Mouse (Mus musculus): ENCODE data around the gene Il1r1. TPM values are rescaled to one million over a fixed set of nuclear protein-coding genes. Genes with fewer than 3 reads are reported as not detected.
"Not testable (repeated sequence)": the region's sequence is repeated elsewhere in the genome, so short reads cannot be mapped to it uniquely, and the experiment has no call there.

Il1r1 gene
- total RNA-seq, 2 experiments from 2014 or later = 7.5 to 7.9 TPM

DNA sequence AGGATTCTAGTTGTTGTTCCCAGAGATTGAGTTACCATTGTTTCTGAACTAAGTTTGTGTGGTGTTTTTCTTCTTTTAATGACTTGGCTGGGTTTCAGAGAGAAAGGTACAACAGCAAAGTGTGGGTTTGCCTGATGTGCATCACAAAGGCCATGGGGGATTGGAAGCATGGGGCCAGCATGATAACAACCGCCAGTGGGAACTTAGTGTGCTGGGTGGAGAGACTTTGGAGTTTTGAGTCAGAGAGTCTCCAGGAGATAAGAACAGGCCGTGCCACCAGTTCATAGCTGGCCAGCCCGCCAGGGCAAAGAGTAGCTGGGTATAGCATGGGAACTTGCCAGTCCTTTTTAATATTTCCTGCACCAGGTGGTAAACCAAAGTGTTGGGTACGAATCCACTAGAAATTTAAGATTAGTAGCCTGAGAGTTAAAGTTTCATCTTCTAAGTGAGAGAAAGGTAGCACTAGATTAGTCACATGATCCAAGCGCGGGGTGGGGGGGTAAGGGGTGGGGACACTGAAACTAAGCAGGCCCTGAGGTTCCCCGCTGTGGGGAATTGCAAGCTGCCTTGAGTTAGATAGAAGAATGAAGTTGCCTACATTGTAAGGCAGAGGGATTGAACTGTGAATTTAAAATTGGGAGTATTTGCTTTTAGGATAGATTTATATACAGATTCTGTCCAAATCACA, 78.4 kb downstream of the Il1r1 start:
- no peak for DNase-seq
- intact Hi-C loops (cut with DNase I) = no loop called here

DNA sequence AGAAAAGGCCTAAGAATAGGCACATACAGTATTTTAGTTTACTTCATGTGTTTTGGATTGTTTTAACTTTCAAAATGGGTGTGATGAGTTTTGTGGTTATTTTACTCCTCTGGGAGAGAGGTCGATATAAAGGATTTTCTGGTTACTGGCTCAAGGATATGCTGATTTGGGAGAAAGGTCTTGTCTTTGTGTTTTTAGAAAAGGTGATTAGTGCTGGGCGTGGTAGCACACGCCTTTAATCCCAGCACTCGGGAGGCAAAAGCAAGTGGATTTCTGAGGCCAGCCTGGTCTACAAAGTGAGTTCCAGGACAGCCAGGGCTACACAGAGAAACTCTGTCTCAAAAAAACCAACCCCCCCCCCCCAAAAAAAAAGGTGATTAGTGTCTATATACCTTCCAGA, 79.4 kb downstream of the Il1r1 start:
- DNase-seq; intact Hi-C loops (cut with DNase I): not testable (repeated sequence)

DNA sequence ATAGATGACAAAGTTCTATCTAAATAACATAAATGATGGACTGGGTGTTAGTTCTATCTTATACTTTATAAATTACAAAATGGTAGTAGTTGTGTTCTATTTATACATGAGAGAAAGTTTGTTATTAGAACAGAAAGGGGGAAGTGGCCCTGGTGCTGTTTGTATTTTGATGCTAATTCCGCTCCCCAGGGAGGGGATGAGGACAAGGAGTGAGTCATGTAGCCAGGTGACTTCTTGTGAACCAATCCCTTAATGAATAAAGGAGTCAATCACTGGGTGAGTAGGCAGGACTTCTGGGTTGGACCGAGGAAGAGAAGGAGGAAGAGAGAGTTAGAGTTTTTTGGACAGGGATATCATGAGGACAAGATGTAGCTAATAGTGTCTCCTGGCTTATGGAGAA, 81.2 kb downstream of the Il1r1 start:
- intact Hi-C loops (cut with DNase I) = no loop called here
- DNase-seq = no peak

DNA sequence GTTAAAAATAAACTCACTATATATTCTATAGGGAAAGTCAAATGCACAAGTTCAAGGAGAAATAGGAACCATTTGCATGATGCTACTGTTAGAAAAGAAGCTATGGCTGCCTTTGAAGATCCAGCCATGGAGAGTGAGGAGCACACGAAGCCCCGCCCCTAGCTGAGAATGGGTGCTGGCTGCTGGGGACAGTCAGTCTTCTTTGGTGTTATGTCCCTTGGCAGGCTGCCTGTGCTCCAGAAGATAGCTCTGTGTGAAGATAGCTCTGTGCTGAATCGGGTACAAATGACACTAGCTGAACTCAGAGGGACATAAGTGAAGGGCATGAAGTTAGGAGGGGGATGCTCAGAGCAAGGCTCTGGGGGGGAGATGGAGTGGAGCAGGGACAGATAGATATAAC, 86.2 kb downstream of the Il1r1 start:
- intact Hi-C loops (cut with DNase I) = no loop called here
- DNase-seq = no peak

DNA sequence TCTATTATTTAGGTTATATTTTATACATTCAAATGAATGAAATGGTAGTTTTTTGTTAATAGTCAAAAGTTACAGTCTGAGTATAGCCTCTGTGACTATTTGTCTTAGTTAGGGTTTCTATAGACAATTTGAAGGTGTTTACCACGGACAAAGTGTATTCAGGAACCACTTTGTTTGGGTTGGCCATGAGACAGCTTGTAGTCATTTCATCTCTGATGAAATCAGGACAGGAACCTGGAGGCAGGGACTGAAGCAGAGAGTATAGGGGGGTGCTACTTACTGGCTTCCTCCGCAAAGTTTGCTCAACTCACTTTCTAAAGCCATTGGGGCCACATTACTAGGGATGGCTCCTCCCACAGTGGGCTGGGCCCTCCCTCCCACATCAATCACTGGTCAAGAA, 86.7 kb downstream of the Il1r1 start:
- DNase-seq = no peak
- intact Hi-C loops (cut with DNase I) = no loop called here

DNA sequence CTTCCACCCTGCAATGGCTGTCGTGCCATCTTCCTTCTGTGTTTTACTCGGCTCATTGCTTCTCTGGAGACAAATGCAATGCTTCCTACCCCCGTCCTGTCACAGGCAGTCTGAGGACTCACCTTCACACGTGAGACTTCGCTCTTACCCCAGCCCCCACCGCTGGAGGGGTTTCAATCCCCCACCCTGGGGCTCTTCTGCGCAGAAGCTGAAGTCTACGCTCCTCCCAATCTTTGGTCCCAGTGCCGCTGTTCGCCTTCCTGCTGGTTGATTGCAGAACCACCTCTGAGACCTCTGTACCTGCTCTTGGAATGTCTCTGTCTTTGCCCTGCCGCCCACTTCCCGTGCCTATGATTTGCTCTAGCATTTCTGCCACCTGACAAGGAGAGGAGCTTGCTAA, 89.1 kb downstream of the Il1r1 start:
- intact Hi-C loops (cut with DNase I) = no loop called here
- no peak for DNase-seq

DNA sequence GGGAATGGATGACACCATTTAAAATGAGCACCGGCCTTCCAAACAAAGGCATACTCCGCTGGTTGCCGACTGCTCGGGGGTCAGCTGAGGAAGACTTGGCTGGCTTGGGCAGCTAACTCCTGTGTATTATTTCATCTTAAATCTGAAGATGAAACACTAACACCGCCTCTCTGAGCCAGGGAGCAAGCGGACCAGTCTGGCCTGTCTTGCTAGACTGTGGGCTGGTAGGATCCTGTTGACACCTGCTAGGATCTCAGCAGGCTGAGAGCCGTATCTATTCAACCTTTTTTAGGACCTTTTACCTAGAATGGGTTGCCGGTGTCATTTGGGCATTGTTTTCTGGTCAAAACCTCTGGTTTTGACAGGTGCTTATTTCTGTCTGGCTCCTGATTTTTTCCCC, 92.8 kb downstream of the Il1r1 start:
- intact Hi-C loops (cut with DNase I) = no loop called here
- no peak for DNase-seq

DNA sequence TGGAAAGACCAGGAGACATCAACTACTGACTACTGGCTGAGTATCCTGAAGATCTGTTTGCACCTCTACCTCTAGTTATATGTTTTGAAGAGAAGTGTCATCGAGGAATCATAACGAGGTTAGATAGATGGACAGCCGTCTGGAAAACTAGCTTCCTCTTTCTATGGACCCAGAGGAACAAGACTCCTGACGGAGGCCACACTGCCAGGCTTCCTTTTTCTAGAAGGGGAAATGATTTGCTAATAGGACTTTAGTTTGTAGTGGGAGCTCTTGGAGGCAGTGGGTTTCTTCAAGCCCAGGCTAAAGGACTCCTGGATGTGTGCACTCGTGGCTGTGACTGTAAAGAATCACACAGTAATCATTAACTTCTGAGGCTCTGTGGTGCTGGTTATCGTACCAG, 96.9 kb downstream of the Il1r1 start:
- DNase-seq = no peak
- intact Hi-C loops (cut with DNase I) = loop anchor here (5.0 kb wide), 1 partner anchor 40 kb away; no protein-coding TSS in a partner anchor

DNA sequence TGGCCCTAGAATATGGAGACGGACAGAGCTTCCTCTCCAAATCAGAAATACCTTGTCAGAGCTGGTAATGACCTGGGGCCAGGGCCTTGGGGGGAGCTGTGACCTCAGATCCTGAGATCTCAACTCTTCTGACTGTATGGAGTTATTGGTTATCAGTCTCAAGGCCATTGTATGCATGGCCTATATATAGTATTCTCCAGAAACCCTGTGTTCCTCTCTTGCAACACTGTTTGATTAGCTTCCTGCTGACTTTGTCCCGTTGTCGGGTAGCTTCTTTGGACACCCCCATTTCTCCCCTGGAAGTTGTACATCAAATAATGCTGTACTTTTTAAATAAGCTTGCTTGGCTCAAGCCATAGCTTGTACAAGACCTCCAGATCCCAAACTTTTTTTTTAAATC, 97.7 kb downstream of the Il1r1 start:
- DNase-seq = no peak
- intact Hi-C loops (cut with DNase I) = loop anchor here (5.0 kb wide), 1 partner anchor 40 kb away; no protein-coding TSS in a partner anchor

DNA sequence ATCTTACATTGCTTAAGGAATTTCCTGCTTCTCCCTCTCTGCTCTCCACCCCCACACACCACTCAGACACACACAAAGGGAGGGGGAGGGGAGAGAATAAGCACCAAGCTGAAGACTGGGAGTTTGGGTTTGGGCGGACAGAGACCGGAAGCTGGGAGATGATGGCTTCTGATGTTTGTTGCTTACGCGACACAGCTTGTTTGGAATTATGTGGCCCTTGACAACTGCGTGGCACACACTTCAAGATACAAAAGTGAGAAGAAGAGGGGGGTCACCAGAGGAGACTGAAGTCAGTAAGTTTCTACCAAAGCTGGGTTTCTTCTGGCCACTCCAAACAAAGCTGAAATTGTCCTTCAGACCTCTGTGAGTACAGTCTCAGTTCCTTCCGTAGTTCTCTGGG, 99.6 kb downstream of the Il1r1 start, which contains the start of gene Il1rl2:
Gene Il1rl2, plus strand, starts transcription at position 154 of the 400 bp plus-strand sequence.
- DNase-seq = peak; percentile 56 to 64
- intact Hi-C loops (cut with DNase I) = loop anchor here (5.0 kb wide), 1 partner anchor 42 kb away; no protein-coding TSS in a partner anchor

DNA sequence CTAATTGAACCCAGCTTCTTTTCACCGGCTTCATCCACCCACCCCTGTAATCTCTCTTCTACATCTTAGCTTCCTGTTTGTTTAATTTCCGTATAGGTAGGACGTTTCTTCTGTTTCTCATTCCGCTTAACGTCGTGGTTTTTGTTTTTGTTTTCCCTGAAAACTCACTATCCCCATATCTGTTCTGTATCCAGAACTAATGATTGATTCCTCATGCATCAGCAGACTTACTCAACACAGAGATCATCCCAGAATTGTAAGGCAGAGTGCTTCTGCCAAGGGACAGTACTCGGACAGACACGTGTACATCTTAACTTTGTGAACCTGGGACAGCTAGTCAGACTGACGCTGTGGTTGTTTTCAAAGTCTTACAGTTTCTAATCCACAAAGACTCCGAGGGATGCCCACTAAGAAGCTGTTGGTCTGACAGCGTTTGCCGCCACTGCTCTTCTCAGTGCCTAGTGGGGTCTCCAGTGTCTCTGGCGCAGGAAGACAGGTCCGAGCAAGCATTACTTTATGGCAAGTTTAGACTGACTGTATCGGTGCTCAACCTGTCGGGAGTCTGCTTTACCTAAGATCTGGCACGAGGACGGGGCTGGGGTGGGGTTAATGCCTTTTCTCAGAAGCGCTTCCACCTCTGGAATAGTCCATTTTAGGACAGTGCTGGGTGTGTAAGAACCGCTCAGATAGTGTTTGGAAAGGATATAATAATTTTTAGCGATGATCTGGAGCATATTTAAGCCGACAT, 100.2 kb downstream of the Il1r1 start:
- intact Hi-C loops (cut with DNase I) = loop anchor here (5.0 kb wide), 1 partner anchor 43 kb away; no protein-coding TSS in a partner anchor
- DNase-seq = peak in 1 of 2 experiments; percentile 13

DNA sequence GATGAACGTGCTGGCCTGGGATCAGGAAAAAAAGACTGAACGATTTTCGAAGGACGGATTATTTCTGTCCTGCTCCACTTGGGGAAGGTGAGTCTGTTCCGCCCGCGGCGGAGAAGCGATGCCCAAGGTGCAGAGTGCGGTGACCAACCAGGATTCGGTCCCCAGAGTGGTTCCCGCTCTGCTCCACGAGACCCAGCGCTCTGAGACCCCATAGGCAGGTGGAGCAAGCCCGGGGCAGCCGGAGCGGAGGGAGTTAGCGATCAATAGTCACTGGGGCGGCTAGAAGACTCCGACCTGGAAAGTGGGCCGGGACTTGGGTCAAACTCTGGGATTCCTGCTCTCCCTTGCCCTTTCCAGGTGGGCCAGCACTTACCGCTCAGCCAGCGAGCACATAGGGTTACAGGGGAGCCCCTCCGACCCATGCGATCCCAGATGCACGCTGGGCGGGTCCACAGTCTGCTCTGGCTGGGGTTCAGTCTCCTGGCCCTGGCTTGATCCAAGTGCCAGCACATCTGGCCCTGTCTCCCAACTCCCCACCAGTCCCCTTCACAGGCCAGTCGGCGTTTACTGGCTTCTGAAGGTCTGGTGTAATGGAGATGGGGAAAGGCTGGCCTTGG, 100.9 kb downstream of the Il1r1 start:
- peak in 1 of 2 experiments; percentile 8 for DNase-seq
- intact Hi-C loops (cut with DNase I) = no loop called here

DNA sequence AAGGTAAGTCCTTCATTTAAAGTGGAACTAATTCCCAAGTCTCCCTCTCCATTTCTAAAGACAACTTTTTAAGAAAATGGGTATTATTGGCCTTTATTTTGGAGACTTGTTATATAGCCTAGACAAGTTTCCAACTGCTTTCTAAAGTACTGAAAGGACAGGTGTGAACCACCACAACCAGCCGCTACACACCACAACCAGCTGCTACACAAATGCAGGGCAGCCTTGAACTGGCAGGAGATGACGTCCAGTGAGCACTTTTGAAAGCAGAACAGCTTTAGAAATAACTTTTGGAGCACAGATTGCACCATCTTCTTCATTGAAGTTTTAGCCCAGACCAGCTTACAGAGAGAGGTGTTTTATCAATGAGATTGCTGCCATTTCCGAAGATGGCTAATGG, 102.7 kb downstream of the Il1r1 start:
- intact Hi-C loops (cut with DNase I) = no loop called here
- DNase-seq = no peak

DNA sequence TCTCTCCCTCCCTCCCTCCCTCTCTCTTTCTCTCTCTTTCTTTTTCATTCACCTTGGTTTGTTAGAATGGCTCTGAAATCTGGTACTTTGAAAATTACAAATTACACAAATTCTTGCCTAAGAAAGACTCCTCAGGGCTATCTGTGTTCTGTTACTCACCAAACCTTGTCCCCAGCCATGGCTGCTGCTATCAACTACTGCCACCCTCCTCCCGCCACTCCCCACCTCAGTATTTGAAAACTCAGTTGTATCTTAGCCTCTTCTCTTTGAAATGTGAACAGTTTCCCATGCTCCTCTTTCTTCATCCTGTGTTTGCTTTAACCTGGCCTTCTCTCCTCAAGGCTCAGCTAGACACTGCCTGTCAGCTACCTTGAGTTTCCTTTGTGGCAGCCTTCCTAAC, 104.6 kb downstream of the Il1r1 start:
- no peak for DNase-seq
- intact Hi-C loops (cut with DNase I) = no loop called here

DNA sequence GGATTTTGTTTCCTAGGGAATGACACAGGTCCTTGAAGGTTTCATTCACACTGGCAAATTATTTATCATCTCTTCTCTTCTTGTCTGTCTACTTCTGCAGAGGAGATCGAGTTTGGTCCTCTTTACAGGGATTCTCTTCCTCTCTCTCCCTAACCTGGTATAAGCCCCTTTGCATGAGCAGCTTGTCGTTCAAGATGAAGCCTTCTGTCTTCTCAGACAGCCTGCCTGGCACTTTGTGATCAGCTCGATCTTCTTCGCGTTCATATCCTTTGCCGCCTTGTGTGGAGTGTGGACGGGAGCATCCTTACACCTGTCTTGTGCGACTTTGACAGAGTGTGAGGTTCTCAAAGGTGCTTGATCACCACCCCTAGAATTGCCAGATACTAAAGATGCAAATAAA, 105.3 kb downstream of the Il1r1 start:
- DNase-seq = no peak
- intact Hi-C loops (cut with DNase I) = no loop called here

DNA sequence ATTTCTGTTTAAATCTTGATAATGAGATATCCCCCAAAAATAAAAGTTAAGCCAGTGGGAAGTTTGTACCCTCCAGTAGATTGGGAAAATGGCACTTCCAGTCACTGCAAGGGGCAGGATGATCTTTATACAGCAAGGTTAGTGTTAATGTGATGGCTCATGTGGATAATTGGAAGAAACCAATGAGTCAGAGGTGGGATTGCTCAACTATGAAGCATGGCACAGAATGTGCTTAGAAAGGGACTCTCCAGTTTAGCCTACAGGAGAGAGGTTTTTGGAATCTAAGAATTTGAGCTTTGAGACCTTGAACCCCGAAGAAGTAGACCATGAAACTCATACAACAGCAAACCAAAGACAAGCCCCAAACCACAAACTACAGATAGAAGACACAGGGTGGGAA, 114.5 kb downstream of the Il1r1 start:
- intact Hi-C loops (cut with DNase I) = no loop called here

DNA sequence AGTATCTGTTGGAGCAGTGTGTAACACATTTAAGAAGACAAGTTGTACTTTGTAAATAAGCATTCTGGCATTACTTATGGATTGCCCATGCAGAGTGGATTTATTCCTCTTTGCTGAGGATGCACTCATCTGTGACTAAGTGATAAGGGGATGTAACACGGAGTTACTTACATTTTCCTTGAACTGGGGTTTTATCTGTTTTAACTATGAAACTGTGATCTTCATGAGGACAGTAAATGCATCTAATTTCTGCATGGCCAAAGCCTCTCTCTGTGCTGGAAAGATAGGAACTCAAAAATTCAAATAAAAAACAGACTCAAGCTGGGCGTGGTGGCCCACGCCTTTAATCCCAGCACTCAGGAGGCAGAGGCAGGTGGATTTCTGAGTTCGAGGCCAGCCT, 115.2 kb downstream of the Il1r1 start:
- intact Hi-C loops (cut with DNase I) = no loop called here
- no peak for DNase-seq

More for the DNA sequence above, 114.5 kb downstream of the Il1r1 start:
- DNase-seq = no peak

DNA sequence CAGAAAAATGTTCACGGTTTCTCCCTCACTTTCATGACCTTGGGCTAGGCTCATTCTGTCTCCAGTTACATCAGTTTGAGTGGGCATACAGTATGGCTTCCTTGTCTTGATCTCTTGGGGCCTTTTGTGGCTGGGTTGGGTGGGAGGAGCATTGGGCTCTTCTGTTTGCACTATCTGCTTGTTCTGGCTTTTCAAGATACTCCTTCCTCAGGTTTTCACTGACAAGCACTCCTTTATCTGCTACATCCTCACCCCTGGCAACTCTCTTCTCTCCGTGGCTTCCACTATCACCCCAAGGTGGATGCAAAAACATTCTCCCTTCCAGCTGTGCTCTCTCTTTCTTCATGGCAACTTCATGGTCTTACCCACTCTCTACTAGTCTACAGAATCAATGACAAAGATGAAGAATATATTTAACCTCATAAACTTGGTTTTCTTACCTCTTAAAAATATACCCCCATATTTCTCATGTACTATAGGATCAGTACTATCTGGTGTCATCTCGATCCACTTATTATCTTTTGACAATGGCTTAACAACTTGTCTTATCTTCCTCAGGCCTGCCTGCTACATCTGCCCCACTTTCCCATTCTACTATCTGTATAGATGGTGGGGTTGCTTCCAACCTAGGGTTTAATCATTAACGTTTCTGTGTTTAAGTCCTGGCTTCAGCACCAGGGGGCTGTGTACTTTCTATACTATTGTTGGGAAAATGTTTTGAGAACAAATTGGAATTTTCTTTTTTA, 127.5 kb downstream of the Il1r1 start:
- no peak for DNase-seq
- intact Hi-C loops (cut with DNase I) = no loop called here

DNA sequence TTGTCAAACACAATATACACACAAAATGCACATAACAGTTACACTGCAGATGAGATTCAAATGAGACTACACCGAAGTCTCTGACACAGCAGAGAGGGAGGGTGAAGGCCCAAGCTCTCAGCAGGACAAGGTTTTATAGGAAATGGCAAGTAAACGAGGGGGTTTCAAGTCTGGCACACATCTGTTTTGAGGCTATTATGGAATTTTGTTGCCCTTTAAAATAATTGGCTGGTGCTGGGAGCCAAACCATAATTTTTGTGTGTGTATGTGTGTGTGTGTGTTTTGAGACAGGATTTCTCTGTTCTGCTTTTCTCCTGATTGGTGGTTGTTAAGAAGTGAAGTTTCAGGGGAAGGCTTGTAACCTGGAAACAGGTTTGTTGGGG, 128.0 kb downstream of the Il1r1 start:
- no peak for DNase-seq
- intact Hi-C loops (cut with DNase I) = no loop called here

DNA sequence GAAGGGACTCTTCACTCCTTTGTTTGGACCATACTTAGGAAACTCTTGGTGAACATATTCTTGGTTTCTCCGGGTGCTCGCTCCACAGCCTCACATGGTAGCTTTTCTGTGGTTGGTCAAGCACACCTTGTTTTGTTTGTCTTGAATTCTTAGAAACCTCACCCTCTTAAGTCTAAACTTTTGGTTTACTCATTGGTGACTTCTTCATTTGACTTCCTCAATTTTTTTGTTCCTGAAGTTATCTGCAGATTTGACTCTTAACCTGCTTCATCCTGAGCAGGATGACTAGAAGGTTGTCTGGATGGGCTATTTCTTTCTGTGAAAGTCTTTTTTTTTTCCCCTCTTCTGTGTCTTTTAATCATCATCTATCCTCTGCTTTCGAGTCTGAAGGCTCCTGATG, 129.8 kb downstream of the Il1r1 start:
- intact Hi-C loops (cut with DNase I) = no loop called here
- DNase-seq = no peak

DNA sequence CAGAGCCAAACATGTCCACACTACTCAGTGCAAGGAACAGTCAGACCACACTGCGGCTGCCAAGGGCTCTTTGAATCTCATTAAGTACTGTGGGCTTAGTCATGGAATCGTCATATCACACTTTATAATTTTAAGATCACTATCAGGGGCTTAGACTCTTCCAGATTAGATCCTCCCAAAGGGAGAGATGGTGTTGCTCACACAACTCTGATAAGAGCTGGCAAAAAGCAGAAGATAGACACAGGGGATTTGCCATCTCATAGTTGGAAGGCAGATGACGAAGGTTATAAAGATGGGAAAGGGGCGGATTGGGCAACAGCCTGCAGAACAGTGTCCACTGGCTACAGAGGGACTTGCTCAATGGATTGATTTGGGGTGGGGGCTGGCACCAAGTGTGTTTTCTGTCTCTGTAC, 130.6 kb downstream of the Il1r1 start:
- no peak for DNase-seq
- intact Hi-C loops (cut with DNase I) = no loop called here
